In the genomic region with DNA sequence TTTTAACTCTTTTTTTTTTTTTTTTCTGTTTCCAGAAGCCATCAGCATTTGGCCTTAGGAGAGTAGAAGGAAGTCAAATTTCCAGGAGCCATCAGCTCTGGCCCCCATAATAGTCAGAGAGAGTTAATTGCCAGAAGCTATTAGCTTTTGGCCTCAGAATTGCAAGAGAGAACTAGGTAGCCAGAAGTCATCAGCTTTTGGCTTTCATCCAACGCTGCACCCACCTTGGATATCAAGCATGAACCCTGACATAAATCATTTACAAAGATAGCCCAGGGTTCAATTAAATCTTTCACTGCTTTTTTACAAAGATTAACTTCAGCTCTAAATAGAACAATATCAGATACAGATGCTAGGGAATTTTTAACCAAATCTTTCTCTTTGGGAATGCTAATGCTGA, we compare ENCODE assay signal across 23 mouse cellular contexts. TPM values are rescaled to one million over a fixed set of nuclear protein-coding genes. Genes with fewer than 3 reads are reported as not detected.
DNase-seq lines count a peak whose midpoint lies in the region; ATAC-seq and TF ChIP-seq lines count a peak whose summit lies in the region.
"Had no signal": no experiment of that assay in that cellular context is flagged by ENCODE, and none has a peak within 500 bp of the region (broad histone marks: within the 10 kb centered on the region; RNA-seq: fewer than 3 reads in every experiment).

No protein-coding gene starts in this region.

- no peak for TF ChIP-seq RAD21 in MEL (IDR thresholded peaks at IDR 0.05; ENCODE audit: low read depth, low read length)

- H3K36me3 ChIP-seq in kidney, embryonic 16.5 days (ENCODE audit: insufficient read depth, low read length), result no peaks in the 10 kb centered on the region
- peaks cover 0 to 4% of the 10 kb centered on the region in 2 experiments; a peak in 2 of 4 replicates for H3K36me3 ChIP-seq in MEL (ENCODE audit: control insufficient read depth in 1 of 2, insufficient read depth in 2 of 2, low read length in 2 of 2)
- H3K36me3 ChIP-seq: embryonic facial prominence, embryonic 15.5 days; forebrain, embryonic 10.5 days; hindbrain, embryonic 12.5 days had no signal

- H3K9me3 ChIP-seq in kidney, embryonic 16.5 days (ENCODE audit: low read length), result peaks cover 13% of the 10 kb centered on the region
- no peaks in the 10 kb centered on the region for H3K9me3 ChIP-seq in MEL (replicated peaks; ENCODE audit: insufficient read depth, low read length)
- H3K9me3 ChIP-seq: embryonic facial prominence, embryonic 15.5 days; hindbrain, embryonic 12.5 days had no signal

- TF ChIP-seq POLR2A in MEL (IDR thresholded peaks at IDR 0.05; ENCODE audit: control insufficient read depth in 1 of 2, insufficient read depth in 1 of 2, low read depth in 1 of 2, low read length in 2 of 2, poor library complexity in 1 of 2), result no peak

- no peak for TF ChIP-seq CTCF in MEL (IDR thresholded peaks at IDR 0.05 in 2 of 3, conservative IDR thresholded peaks at IDR 0.05 in 1 of 3; ENCODE audit: control insufficient read depth in 1 of 3, insufficient read depth in 1 of 3, low read depth in 2 of 3, low read length in 3 of 3, poor library complexity in 1 of 3, severe bottlenecking in 1 of 3)

- no peak overlapping the region for H3K27ac ChIP-seq in kidney, embryonic 16.5 days (ENCODE audit: low read length)
- H3K27ac ChIP-seq in MEL (ENCODE audit: control insufficient read depth, low read depth, low read length), result no peak overlapping the region
- H3K27ac ChIP-seq: embryonic facial prominence, embryonic 15.5 days; forebrain, embryonic 10.5 days; gastrocnemius, adult 2 months; hindbrain, embryonic 12.5 days had no signal

- 69% methylated on average over 1 of the region's 1 CpGs for WGBS in kidney, embryonic 16.5 days

- no peak overlapping the region for H3K4me3 ChIP-seq in kidney, embryonic 16.5 days (ENCODE audit: low read length)
- no peak overlapping the region for H3K4me3 ChIP-seq in MEL (ENCODE audit: control insufficient read depth in 1 of 2, insufficient read depth in 1 of 2, low read depth in 2 of 2, low read length in 2 of 2)
- H3K4me3 ChIP-seq: embryonic facial prominence, embryonic 15.5 days; erythroblast, embryonic 14.5 days; forebrain, embryonic 10.5 days; gastrocnemius, adult 2 months; hindbrain, embryonic 12.5 days had no signal

- H3K27me3 ChIP-seq in kidney, embryonic 16.5 days (ENCODE audit: insufficient read depth, low read length), result no peaks in the 10 kb centered on the region
- H3K27me3 ChIP-seq in MEL (ENCODE audit: control insufficient read depth in 1 of 2, insufficient read depth in 2 of 2, low read length in 2 of 2), result no peaks in the 10 kb centered on the region
- H3K27me3 ChIP-seq: embryonic facial prominence, embryonic 15.5 days; hindbrain, embryonic 12.5 days had no signal

- ATAC-seq in kidney, embryonic 16.5 days (ENCODE audit: low FRiP score, low TSS enrichment), result no peak
- ATAC-seq: forebrain, embryonic 14.5 days had no signal

- H3K4me2 ChIP-seq in kidney, embryonic 16.5 days (replicated peaks; ENCODE audit: low read depth, low read length), result no peak overlapping the region
- H3K4me2 ChIP-seq: embryonic facial prominence, embryonic 15.5 days; hindbrain, embryonic 12.5 days had no signal

- no peak for TF ChIP-seq EP300 in MEL (IDR thresholded peaks at IDR 0.05; ENCODE audit: low read depth in 1 of 2, low read length in 2 of 2)

- peaks cover 4% of the 10 kb centered on the region; the same call in 1 of the 2 replicates for H3K4me1 ChIP-seq in kidney, embryonic 16.5 days (ENCODE audit: insufficient read depth, low read length)
- peaks cover 8 to 13% of the 10 kb centered on the region in 2 experiments for H3K4me1 ChIP-seq in MEL (ENCODE audit: control insufficient read depth in 1 of 2, insufficient read depth in 2 of 2, low read length in 2 of 2)
- H3K4me1 ChIP-seq: embryonic facial prominence, embryonic 15.5 days; forebrain, embryonic 10.5 days; hindbrain, embryonic 12.5 days had no signal

- peak; percentile 17 for DNase-seq in kidney, adult 11 months
- peak; percentile 51 for DNase-seq in kidney, postnatal 14 days
- DNase-seq in kidney, adult 18-20 months, result no peak
- peak; percentile 26 for DNase-seq in MEL (ENCODE audit: low read depth, low spot score)
- DNase-seq in kidney, postnatal 36 days, result peak; percentile 43 to 49
- DNase-seq: adrenal gland, adult 2 months; adrenal gland, postnatal 25 days; cerebellum, adult 18-20 months; cerebellum, adult 9-11 months; embryo, embryonic 11 days; gastrocnemius, adult 2 months; gastrocnemius, postnatal 25 days; heart, postnatal 10 days; heart, postnatal 4 days had no signal

- no peaks in the 10 kb centered on the region for H3K79me2 ChIP-seq in MEL (ENCODE audit: control insufficient read depth, insufficient read depth, low read length, poor library complexity)

- no peak overlapping the region for H3K9ac ChIP-seq in kidney, embryonic 16.5 days (replicated peaks; ENCODE audit: low read length)
- H3K9ac ChIP-seq in MEL (ENCODE audit: control insufficient read depth, low read depth, low read length, poor library complexity, severe bottlenecking), result no peak overlapping the region
- H3K9ac ChIP-seq: embryonic facial prominence, embryonic 15.5 days; hindbrain, embryonic 12.5 days had no signal

TF ChIP-seq in MEL, 35 proteins besides CTCF, POLR2A, EP300 and RAD21:
- TF ChIP-seq RCOR1 (IDR thresholded peaks at IDR 0.05; ENCODE audit: low read depth, low read length), result no peak
- TF ChIP-seq SIN3A (IDR thresholded peaks at IDR 0.05; ENCODE audit: low read length), result no peak
- no peak for TF ChIP-seq NELFE (IDR thresholded peaks at IDR 0.05; ENCODE audit: low read depth, low read length)
- no peak for TF ChIP-seq NRF1 (IDR thresholded peaks at IDR 0.05; ENCODE audit: insufficient read depth, low read depth, low read length, poor library complexity, severe bottlenecking)
- no peak for TF ChIP-seq MAFK (IDR thresholded peaks at IDR 0.05; ENCODE audit: borderline replicate concordance, low read depth, low read length)
- TF ChIP-seq MYB (IDR thresholded peaks at IDR 0.05; ENCODE audit: low read depth, low read length), result no peak
TF ChIP-seq in MEL: peak in this region for 0.

RNA-seq across cellular contexts. Expression of a gene that starts 23.3 kb away (rescaled TPM):
- 447 and 578 TPM in 2 replicates for polyA plus RNA-seq in kidney, embryonic 16.5 days (2015; fragmentation: Nextera tagmentation; extraction: Ambion mirVana)
- total RNA-seq in MEL (2012; rRNA removed), result 1.2 and 2.8 TPM in 2 replicates
- 1 to 10 TPM in 1 of 2 experiments, not detected in 1; 1.3 TPM for polyA plus RNA-seq in MEL (2012; ENCODE audit: insufficient read depth in 1 of 2, insufficient read length in 2 of 2, low read depth in 1 of 2, low replicate concordance in 2 of 2, missing spikeins in 1 of 2)
- total RNA-seq: CH12.LX; common myeloid progenitor, adult 5-6 weeks; granulocyte monocyte progenitor cell, adult 5-6 weeks had no signal

RNA-seq across cellular contexts. Expression of a gene that starts 41.3 kb away (rescaled TPM):
- polyA plus RNA-seq in kidney, embryonic 16.5 days (2015; fragmentation: Nextera tagmentation; extraction: Ambion mirVana), result 69.5 and 71.1 TPM in 2 replicates
- 15.2 and 16.9 TPM in 2 replicates for total RNA-seq in MEL (2012; rRNA removed)
- 10 to 100 TPM in 1 of 2 experiments, not detected in 1; 43.3 TPM for polyA plus RNA-seq in MEL (2012; ENCODE audit: insufficient read depth in 1 of 2, insufficient read length in 2 of 2, low read depth in 1 of 2, low replicate concordance in 2 of 2, missing spikeins in 1 of 2)

RNA-seq across cellular contexts. Expression of a gene that starts 59.2 kb away (rescaled TPM):
- polyA plus RNA-seq in kidney, embryonic 16.5 days (2015; fragmentation: Nextera tagmentation; extraction: Ambion mirVana), result 8.0 and 9.9 TPM in 2 replicates
- 0.23 TPM in 1 of 2 replicates, not detected in the other for total RNA-seq in MEL (2012; rRNA removed)
- polyA plus RNA-seq in MEL (2012; ENCODE audit: insufficient read depth in 1 of 2, insufficient read length in 2 of 2, low read depth in 1 of 2, low replicate concordance in 2 of 2, missing spikeins in 1 of 2), result under 1 TPM in 1 of 2 experiments, not detected in 1; 0.60 TPM
- total RNA-seq: common myeloid progenitor, adult 5-6 weeks had no signal

Comparison
In these comparisons a context has a peak if more than half of its experiments do, and no peak if none do; other contexts are left out.
1. RNA of a gene that starts 23.3 kb away (polyA plus RNA-seq): 447 to 578 TPM in kidney, embryonic 16.5 days; 1.3 TPM in MEL; every median in the first group is over 100 times any median in the second.